Mouse (Mus musculus) forebrain, embryonic 14.5 days (tissue): ENCODE data around the gene Cfap97d1. TPM values are rescaled to one million over a fixed set of nuclear protein-coding genes. Genes with fewer than 3 reads are reported as not detected.
A peak's percentile ranks its signal among the peaks of the same experiment; 100 is the strongest.

Experiments used
- ATAC-seq: fragments of 200-750 bp; cut with Nextera tagmentation; 2 replicates; pipeline ENCODE4 v1.8.0; 2017; ENCODE audit warnings: mild to moderate bottlenecking, moderate library complexity
- DNase-seq: peaks from one replicate; pipeline ENCODE4 v3.0.0-alpha.2; 2015; ENCODE audit warnings: low spot score
- H3K27ac ChIP-seq: fragments of 300-500 bp; sonication (generic); 2 replicates; pipeline ENCODE4 v1.5.1; 2014; ENCODE audit warnings: low read depth, mild to moderate bottlenecking, control low read depth, low read length, moderate library complexity
- H3K27me3 ChIP-seq: fragments of 300-500 bp; sonication (generic); replicated peaks from 2 replicates; pipeline ENCODE4 v1.6.1; 2014; ENCODE audit warnings: low read length, control low read depth, mixed read lengths; ENCODE audit not compliant: control insufficient read depth, insufficient read depth
- H3K36me3 ChIP-seq: fragments of 300-500 bp; sonication (generic); 2 replicates; pipeline ENCODE4 v1.6.1; 2014; ENCODE audit warnings: low read length, control low read depth; ENCODE audit not compliant: control insufficient read depth, insufficient read depth
- H3K4me1 ChIP-seq: fragments of 300-500 bp; sonication (generic); 2 replicates; pipeline ENCODE4 v1.6.1; 2014; ENCODE audit warnings: antibody characterized with exemption, low read length, control low read depth; ENCODE audit not compliant: control insufficient read depth, insufficient read depth
- H3K4me2 ChIP-seq: fragments of 300-500 bp; sonication (generic); 2 replicates; pipeline ENCODE4 v1.6.1; 2014; ENCODE audit warnings: mild to moderate bottlenecking, control low read depth, low read length
- H3K4me3 ChIP-seq: fragments of 300-500 bp; sonication (generic); 2 replicates; pipeline ENCODE4 v1.5.1; 2014; ENCODE audit warnings: low read depth, low read length, control low read depth
- H3K9ac ChIP-seq: fragments of 300-500 bp; sonication (generic); 2 replicates; pipeline ENCODE4 v1.6.1; 2014; ENCODE audit warnings: mild to moderate bottlenecking, low read length, control low read depth, moderate library complexity
- H3K9me3 ChIP-seq: fragments of 300-500 bp; sonication (generic); replicated peaks from 2 replicates; pipeline ENCODE4 v1.6.1; 2016; ENCODE audit warnings: low read length, control low read depth, mixed read lengths; ENCODE audit not compliant: control insufficient read depth
- WGBS: fragments of 180-500 bp; shearing (Covaris S2); extraction: QIAGEN DNeasy Blood & Tissue Kit; methylation state at CpG from one replicate; pipeline ENCODE4 v1.1.7; 2014; 5-methylcytosine and 5-hydroxymethylcytosine counted together
- polyA plus RNA-seq: library from polyadenylated mRNA; unstranded; fragments of >200 nt; fragmentation: Nextera tagmentation; extraction: Ambion mirVana; gene quantifications from 2 replicates; pipeline ENCODE4 v1.2.1, GENCODE M21; 2014

Gene Cfap97d1
- polyA plus RNA-seq, 1 experiment from 2014 or later, result not detected

- H3K27ac ChIP-seq, result peak overlapping the region; percentile 91
- DNase-seq (no peak), ATAC-seq (no peak)
- H3K9ac ChIP-seq, result no peak overlapping the region
- H3K9me3 ChIP-seq, result no peaks in the 10 kb centered on the region
- no peak overlapping the region for H3K4me3 ChIP-seq
- no peaks in the 10 kb centered on the region for H3K27me3 ChIP-seq
- WGBS, result 87% methylated on average over 15 of the region's 15 CpGs
- H3K4me2 ChIP-seq, result no peak overlapping the region
- peaks cover 14% of the 10 kb centered on the region for H3K4me1 ChIP-seq
- peaks cover 80% of the 10 kb centered on the region for H3K36me3 ChIP-seq
Observed at GRCm38 (mm10) chr11:102008954-102009637, 25.0 kb downstream of the Cfap97d1 start.

GRCm38 (mm10) chr11:102010140-102010539 is 26.1 kb downstream of the Cfap97d1 start:
- H3K9me3 ChIP-seq, result no peaks in the 10 kb centered on the region
- peak; percentile 95 for ATAC-seq
- no peak overlapping the region for H3K4me2 ChIP-seq
- no peak overlapping the region for H3K4me3 ChIP-seq
- H3K9ac ChIP-seq, result no peak overlapping the region
- 14% methylated on average over 13 of the region's 13 CpGs for WGBS
- peaks cover 14% of the 10 kb centered on the region for H3K4me1 ChIP-seq
- DNase-seq, result peak; percentile 90
- peaks cover 81% of the 10 kb centered on the region for H3K36me3 ChIP-seq
- H3K27me3 ChIP-seq, result no peaks in the 10 kb centered on the region
- peak overlapping the region; percentile 91 for H3K27ac ChIP-seq

DNA sequence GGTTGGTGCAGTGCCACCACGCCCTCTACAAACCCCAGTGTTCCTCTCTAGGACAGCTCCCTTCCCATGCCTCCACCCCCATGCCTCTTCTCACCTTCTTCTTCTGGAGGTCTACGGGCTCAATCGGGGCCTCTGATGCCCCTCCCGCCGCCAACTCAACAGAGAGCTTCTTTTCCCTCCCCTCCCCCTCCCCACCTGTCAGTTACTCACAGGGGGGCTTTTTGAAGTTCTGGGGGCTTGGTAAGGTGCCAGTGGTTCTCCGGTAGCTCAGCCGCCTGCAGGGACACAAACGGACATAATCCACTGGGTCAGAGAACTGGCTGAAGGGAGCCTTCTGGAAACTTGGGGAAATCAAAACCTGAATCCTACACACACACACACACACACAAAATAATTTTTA is 27.4 kb downstream of the Cfap97d1 start:
- no peak for DNase-seq
- Histone ChIP-seq H3K9ac (no peak overlapping the region), H3K4me1 (peaks cover 14% of the 10 kb centered on the region), H3K27me3 (no peaks in the 10 kb centered on the region), H3K4me2 (no peak overlapping the region), H3K36me3 (peaks cover 81% of the 10 kb centered on the region), H3K27ac (no peak overlapping the region), H3K4me3 (no peak overlapping the region), H3K9me3 (no peaks in the 10 kb centered on the region)
- ATAC-seq, result no peak
- WGBS, result 51% methylated on average over 8 of the region's 8 CpGs

DNA sequence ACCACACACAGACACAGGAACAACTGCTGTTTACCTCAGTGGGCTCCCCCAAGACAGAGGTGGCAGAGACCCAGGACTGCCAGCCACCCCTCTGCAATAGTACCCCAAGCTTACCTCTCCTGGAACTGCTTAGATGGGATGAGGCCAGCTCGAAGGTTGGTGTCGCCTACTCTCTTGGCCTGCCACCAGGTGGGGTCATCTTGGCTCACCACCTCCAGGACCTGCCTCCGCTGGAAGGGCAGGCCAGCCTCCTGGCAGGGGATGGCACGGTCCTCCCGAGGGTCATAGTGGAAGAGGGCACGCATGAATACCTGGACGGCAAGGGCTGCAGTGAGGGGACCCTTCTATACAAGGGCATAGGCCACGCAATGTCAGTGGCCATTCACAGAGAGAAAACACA is 29.1 kb downstream of the Cfap97d1 start:
- no peaks in the 10 kb centered on the region for H3K9me3 ChIP-seq
- H3K27me3 ChIP-seq, result no peaks in the 10 kb centered on the region
- WGBS, result 90% methylated on average over 8 of the region's 8 CpGs
- DNase-seq, result no peak
- ATAC-seq, result no peak
- H3K36me3 ChIP-seq, result peaks cover 76% of the 10 kb centered on the region
- no peak overlapping the region for H3K4me3 ChIP-seq
- peaks cover 14% of the 10 kb centered on the region for H3K4me1 ChIP-seq
- H3K27ac ChIP-seq, result no peak overlapping the region
- no peak overlapping the region for H3K4me2 ChIP-seq
- no peak overlapping the region for H3K9ac ChIP-seq

DNA sequence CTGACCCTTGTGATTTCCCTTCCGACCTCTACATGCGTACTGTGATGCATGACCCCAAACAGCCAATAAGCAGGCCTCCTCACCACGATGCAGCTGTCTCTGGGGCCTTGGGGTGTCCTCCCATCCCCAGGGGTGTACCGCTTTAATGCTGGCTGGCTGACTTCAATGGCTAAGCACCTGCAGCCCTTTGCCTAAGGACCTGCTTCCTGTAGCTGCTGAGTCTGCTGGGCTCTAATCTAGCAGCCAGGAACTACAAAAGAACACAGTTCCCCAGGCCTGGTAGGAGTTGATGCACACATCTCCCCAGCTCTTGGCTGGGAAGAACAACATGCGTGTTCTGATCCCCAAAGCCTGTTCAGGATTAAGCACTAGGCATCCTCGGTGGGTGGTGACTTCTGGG is 31.4 kb downstream of the Cfap97d1 start:
- DNase-seq, result no peak
- H3K9me3 ChIP-seq, result no peaks in the 10 kb centered on the region
- 65% methylated on average over 6 of the region's 6 CpGs for WGBS
- no peak overlapping the region for H3K9ac ChIP-seq
- H3K36me3 ChIP-seq, result peaks cover 63% of the 10 kb centered on the region
- H3K27me3 ChIP-seq, result no peaks in the 10 kb centered on the region
- ATAC-seq, result no peak
- H3K4me3 ChIP-seq, result no peak overlapping the region
- peaks cover 10% of the 10 kb centered on the region for H3K4me1 ChIP-seq
- H3K4me2 ChIP-seq, result no peak overlapping the region
- no peak overlapping the region for H3K27ac ChIP-seq

- no peak for DNase-seq
- H3K36me3 ChIP-seq, result peaks cover 58% of the 10 kb centered on the region
- H3K27me3 ChIP-seq, result no peaks in the 10 kb centered on the region
- ATAC-seq, result no peak
- H3K4me2 ChIP-seq, result no peak overlapping the region
- H3K4me3 ChIP-seq, result no peak overlapping the region
- H3K9me3 ChIP-seq, result no peaks in the 10 kb centered on the region
- H3K27ac ChIP-seq, result no peak overlapping the region
- H3K4me1 ChIP-seq, result peaks cover 6% of the 10 kb centered on the region; the same call in 1 of the 2 replicates
- H3K9ac ChIP-seq, result no peak overlapping the region
- 100% methylated on average over 1 of the region's 1 CpGs for WGBS
Observed at GRCm38 (mm10) chr11:102016136-102016535, 32.1 kb downstream of the Cfap97d1 start.

DNA sequence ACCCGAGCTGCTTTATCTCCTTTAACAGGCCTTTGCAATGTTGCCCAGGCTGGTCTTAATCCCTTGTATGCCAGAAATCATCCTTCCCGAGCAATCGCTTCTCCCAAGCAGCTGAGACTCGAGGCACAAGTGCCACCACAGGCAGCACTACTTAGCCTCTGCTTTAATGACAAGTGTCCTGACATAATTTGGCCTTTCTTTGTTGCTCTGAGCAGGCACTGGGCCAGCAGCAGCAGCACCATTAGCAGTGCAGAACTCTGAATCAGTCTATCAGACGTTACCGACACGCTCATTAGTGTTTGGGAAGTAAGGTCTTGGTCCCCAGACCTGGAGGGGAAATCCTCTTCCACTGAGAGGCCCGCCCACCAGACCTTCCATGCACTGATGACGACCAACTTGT is 35.7 kb downstream of the Cfap97d1 start:
- no peak overlapping the region for H3K4me2 ChIP-seq
- peaks cover 6% of the 10 kb centered on the region; the same call in 1 of the 2 replicates for H3K4me1 ChIP-seq
- no peak overlapping the region for H3K27ac ChIP-seq
- H3K9ac ChIP-seq, result no peak overlapping the region
- WGBS, result 28% methylated on average over 9 of the region's 9 CpGs
- H3K4me3 ChIP-seq, result no peak overlapping the region
- no peaks in the 10 kb centered on the region for H3K9me3 ChIP-seq
- peak; percentile 55 for DNase-seq
- H3K36me3 ChIP-seq, result peaks cover 29% of the 10 kb centered on the region
- ATAC-seq, result no peak; the same call in 1 of the 2 replicates
- H3K27me3 ChIP-seq, result no peaks in the 10 kb centered on the region

- H3K4me3 ChIP-seq, result no peak overlapping the region
- H3K27ac ChIP-seq, result no peak overlapping the region
- ATAC-seq (no peak), DNase-seq (no peak)
- no peaks in the 10 kb centered on the region for H3K27me3 ChIP-seq
- H3K9ac ChIP-seq, result no peak overlapping the region
- peaks cover 23% of the 10 kb centered on the region for H3K36me3 ChIP-seq
- peaks cover 17% of the 10 kb centered on the region for H3K4me1 ChIP-seq
- H3K4me2 ChIP-seq, result no peak overlapping the region
- no peaks in the 10 kb centered on the region for H3K9me3 ChIP-seq
- WGBS, result 58% methylated on average over 5 of the region's 5 CpGs
Observed at GRCm38 (mm10) chr11:102021196-102021595, 37.1 kb downstream of the Cfap97d1 start.

DNA sequence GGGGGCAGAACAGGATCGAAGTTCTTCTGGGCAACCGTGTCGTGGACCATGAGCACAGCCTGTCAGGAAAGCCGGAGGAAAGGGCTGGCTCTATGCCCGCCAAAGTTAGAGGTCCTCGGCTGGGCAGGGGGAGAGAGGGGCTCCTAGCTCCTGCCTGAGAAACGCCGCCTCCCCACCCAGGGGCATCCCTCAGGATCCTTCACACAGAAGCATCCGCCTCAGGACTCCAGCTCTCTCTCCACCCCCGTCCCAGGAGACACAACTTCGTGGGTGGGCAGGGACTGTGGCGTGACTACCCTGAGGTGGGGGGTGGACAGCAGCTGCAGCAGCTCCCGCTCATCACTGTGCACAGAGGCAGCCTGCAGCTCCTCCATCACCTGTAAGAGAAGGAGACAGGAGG is 39.3 kb downstream of the Cfap97d1 start:
- Histone ChIP-seq H3K9ac (no peak overlapping the region), H3K4me2 (no peak overlapping the region), H3K27ac (no peak overlapping the region), H3K27me3 (no peaks in the 10 kb centered on the region), H3K9me3 (no peaks in the 10 kb centered on the region), H3K36me3 (peaks cover 7% of the 10 kb centered on the region; the same call in 1 of the 2 replicates), H3K4me3 (no peak overlapping the region), H3K4me1 (peaks cover 28% of the 10 kb centered on the region)
- ATAC-seq (no peak), DNase-seq (no peak)
- 82% methylated on average over 13 of the region's 13 CpGs for WGBS
